Mouse (Mus musculus) liver, embryonic 14.5 days (tissue): ENCODE results near the gene Snai1.

Experiments
- CTCF ChIP-seq: IDR thresholded peaks from 2 replicates; pipeline ENCODE4 v1.5.1; 2016; ENCODE audit warnings: antibody characterized with exemption, low read depth, control low read depth
- EP300 ChIP-seq: IDR thresholded peaks from 2 replicates; pipeline ENCODE4 v1.6.1; 2016; ENCODE audit warnings: antibody characterized with exemption, low read depth

GRCm38 (mm10) chr2:167552927-167553402 is 15.0 kb downstream of the Snai1 start:
- no peak for TF ChIP-seq CTCF
- TF ChIP-seq EP300, result no peak
